Mouse (Mus musculus) testis, adult 2 months (tissue): Measurements from ENCODE around the gene Tmem44.

Experiments used
- CTCF ChIP-seq: fragments of 200-500 bp; IDR thresholded peaks from 2 replicates; pipeline ENCODE4 v1.5.1; 2012; ENCODE audit warnings: low read depth, mild to moderate bottlenecking, inconsistent platforms, low read length, moderate library complexity; ENCODE audit not compliant: control insufficient read depth, insufficient read depth, insufficient replicate concordance
- POLR2A ChIP-seq: fragments of 200-500 bp; IDR thresholded peaks from 2 replicates; pipeline ENCODE4 v1.6.1; 2012; ENCODE audit warnings: low read depth, mild to moderate bottlenecking, inconsistent platforms, low read length, moderate library complexity; ENCODE audit not compliant: control insufficient read depth

DNA sequence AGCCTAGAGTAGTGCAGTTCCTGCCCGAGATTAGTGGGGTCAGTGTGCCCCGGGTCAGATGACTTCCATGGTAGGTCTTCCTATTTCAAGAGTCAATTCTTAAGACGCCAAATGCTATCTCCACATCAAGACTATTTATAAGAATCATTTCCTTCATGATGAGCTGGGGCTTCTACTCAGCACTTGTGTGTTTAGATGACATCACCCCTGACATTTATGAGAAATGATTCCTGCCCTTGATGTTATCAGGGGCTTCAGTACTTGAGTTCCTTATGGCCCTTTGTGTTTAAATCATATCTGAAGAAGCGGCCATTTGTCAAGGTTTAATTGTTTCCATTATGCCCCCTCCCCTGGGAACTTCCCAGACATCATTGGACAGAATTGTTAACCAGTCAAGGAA, 58.9 kb downstream of the Tmem44 start:
- TF ChIP-seq CTCF (no peak), POLR2A (no peak)
